Mouse (Mus musculus) limb, embryonic 10.5 days (tissue): ENCODE measurements around the gene Ltbp4. TPM values are rescaled to one million over a fixed set of nuclear protein-coding genes. Genes with fewer than 3 reads are reported as not detected.
A peak's percentile ranks its signal among the peaks of the same experiment; 100 is the strongest.

Experiments used
- DNase-seq: peaks from one replicate; pipeline ENCODE4 v3.0.0-alpha.2; 2017; ENCODE audit warnings: low spot score
- H3K27ac ChIP-seq: fragments of 300-500 bp; sonication (generic); 2 replicates; pipeline ENCODE4 v1.5.1; 2016; ENCODE audit warnings: mild to moderate bottlenecking
- H3K27me3 ChIP-seq: fragments of 300-500 bp; sonication (generic); 2 replicates; pipeline ENCODE4 v1.6.1; 2016; ENCODE audit warnings: low read depth, mild to moderate bottlenecking; ENCODE audit not compliant: poor library complexity, severe bottlenecking
- H3K36me3 ChIP-seq: fragments of 300-500 bp; sonication (generic); 2 replicates; pipeline ENCODE4 v1.6.1; 2016; ENCODE audit warnings: mild to moderate bottlenecking, moderate library complexity
- H3K4me1 ChIP-seq: fragments of 300-500 bp; sonication (generic); 2 replicates; pipeline ENCODE4 v1.6.1; 2016
- H3K4me3 ChIP-seq: fragments of 300-500 bp; sonication (generic); 2 replicates; pipeline ENCODE4 v1.5.1; 2016; ENCODE audit warnings: mild to moderate bottlenecking, moderate library complexity
- H3K9me3 ChIP-seq: fragments of 300-500 bp; sonication (generic); replicated peaks from 2 replicates; pipeline ENCODE4 v1.6.1; 2016; ENCODE audit warnings: mild to moderate bottlenecking
- WGBS: fragments of 180-500 bp; shearing (Covaris S2); methylation state at CpG from one replicate; pipeline ENCODE4 v1.1.7; 2016; 5-methylcytosine and 5-hydroxymethylcytosine counted together
- polyA plus RNA-seq: library from polyadenylated mRNA; unstranded; fragments of >200 nt; fragmentation: Nextera tagmentation; extraction: Ambion mirVana; gene quantifications from 2 replicates; pipeline ENCODE4 v1.2.1, GENCODE M21; 2016

The Ltbp4 gene
- polyA plus RNA-seq, 1 experiment from 2014 or later = 10.6 TPM

DNA sequence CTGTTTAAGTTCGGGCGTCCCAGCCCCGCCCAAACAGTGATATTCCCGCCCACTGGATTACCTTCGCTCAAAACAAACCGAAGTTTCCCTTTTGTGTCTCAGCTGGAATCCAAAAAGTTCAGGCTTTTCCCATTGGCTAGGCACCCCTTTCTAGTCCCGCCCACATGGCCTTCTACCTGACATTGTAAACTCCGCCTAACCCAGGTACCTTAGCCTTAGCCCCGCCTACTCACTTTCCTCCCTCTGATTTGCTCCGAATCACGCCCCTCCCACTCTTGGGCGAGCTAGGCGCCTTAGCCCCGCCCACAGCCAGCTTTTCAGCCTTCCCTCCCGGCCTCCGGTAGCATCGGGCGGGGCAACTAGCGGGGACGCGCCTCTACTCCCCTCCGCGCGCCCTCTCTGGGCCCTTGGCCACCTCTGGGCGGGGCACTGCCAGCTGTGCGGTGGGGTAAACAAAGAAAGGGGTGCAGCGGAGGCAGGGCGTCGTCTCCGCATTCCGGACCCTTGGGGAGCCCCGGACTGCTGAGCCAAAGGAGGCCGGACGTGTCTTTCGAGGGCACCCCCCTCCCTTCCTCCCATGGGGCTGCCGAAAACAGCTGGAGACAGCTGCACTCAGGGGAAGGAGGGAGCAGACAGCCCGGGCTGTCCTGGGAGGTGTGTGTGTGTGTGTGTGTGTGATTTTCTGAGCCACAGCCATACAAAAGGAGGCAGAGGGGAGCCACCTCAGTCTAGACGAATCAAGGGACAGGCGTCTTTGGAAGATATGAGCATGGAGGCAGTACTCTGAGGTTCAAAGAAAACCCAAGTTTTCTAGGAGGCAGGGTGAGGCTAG, 6.6 kb downstream of the Ltbp4 start:
- peak overlapping the region; percentile 52 for H3K4me3 ChIP-seq
- H3K36me3 ChIP-seq = 0 out of 2 replicates have a peak, but pooled peaks cover 2% of the 10 kb centered on the region
- H3K4me1 ChIP-seq = peaks cover 62% of the 10 kb centered on the region
- peaks cover 99% of the 10 kb centered on the region for H3K27me3 ChIP-seq
- DNase-seq = peak; percentile 79
- H3K9me3 ChIP-seq = no peaks in the 10 kb centered on the region
- WGBS = under 1% methylated on average over 39 of the region's 39 CpGs
- peak overlapping the region; percentile 61; the same call in 1 of the 2 replicates for H3K27ac ChIP-seq

DNA sequence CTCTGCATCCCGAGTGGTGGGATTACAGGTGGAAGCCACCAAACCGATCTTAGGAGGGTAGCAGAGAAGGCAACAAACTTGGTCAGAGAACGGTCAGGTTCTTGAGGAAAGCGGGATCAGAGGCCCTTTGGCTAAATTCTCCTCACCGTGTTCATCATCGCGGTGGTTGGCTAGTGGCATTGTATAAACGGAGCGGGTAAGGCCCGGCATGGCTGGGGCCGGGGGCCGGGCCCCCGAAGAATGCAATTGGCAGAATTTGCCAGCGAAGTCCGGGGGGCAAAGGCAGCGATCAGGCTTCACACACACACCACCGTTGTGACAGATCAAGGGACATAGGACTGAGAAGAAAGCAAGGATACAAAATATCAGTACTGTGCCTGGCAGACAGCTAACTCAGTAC, 7.5 kb downstream of the Ltbp4 start:
- DNase-seq = no peak
- 23% methylated on average over 17 of the region's 17 CpGs for WGBS
- H3K4me3 ChIP-seq = peak overlapping the region; percentile 52; the same call in 1 of the 2 replicates
- H3K27ac ChIP-seq = no peak overlapping the region
- 0 out of 2 replicates have a peak, but pooled peaks cover 2% of the 10 kb centered on the region for H3K36me3 ChIP-seq
- H3K27me3 ChIP-seq = peaks cover 100% of the 10 kb centered on the region
- H3K4me1 ChIP-seq = peaks cover 67% of the 10 kb centered on the region
- H3K9me3 ChIP-seq = no peaks in the 10 kb centered on the region

DNA sequence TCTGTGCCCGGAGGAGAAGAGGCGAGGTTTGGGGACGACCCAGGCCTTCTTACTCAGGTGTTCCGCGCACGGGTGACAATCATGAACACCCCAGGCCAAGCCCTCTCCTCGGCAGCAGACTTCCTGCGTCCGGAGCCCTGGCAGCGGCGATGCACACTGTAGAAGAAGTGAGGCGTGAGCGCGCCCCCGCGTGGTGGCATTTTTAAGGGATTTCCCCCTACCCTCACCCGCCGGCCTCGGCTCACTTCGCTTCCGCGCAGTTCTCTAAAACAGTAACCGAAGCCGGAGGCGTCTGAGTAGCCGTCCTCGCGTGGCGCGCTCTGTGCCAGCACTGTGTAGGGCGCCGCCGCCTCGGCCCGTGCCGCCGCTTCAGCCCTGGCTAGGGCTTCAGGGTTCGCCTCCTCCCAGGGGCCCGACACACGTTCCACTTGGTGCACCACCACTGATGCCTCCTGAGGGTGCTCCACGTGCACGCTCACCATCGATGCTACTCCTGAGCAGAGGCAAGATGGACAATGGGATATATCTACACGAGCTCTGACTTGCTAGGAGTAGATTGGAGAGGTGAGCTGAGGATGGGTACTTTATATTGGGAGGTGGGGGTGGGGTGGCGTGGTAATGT, 8.1 kb downstream of the Ltbp4 start:
- H3K4me3 ChIP-seq = peak overlapping the region; percentile 37
- H3K36me3 ChIP-seq = 0 out of 2 replicates have a peak, but pooled peaks cover 2% of the 10 kb centered on the region
- no peaks in the 10 kb centered on the region for H3K9me3 ChIP-seq
- WGBS = 3% methylated on average over 45 of the region's 45 CpGs
- peak; percentile 92 for DNase-seq
- H3K27me3 ChIP-seq = peaks cover 100% of the 10 kb centered on the region
- H3K27ac ChIP-seq = no peak overlapping the region
- H3K4me1 ChIP-seq = peaks cover 64% of the 10 kb centered on the region

DNA sequence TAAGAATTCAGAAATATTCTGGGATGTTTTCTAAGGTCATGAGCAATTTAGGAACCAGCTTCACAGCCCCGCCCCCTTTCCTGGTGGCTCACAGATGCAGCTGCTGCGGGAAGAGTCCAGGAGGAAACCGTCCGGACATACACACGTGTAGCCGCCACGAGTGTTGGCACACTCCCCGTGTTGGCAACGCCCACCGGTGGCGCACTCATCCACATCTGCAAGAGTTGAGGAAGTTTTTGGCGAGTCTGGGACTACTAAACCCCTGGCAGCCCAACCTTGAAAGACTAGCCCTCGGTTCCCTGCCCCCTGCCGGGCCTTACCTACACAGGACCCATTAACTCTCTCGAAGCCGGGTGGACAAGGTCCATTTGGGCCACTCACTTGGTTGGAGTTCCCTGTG, 8.8 kb downstream of the Ltbp4 start:
- 36% methylated on average over 16 of the region's 16 CpGs for WGBS
- DNase-seq = no peak
- H3K36me3 ChIP-seq = 0 out of 2 replicates have a peak, but pooled peaks cover 2% of the 10 kb centered on the region
- no peak overlapping the region for H3K27ac ChIP-seq
- no peaks in the 10 kb centered on the region for H3K9me3 ChIP-seq
- peaks cover 100% of the 10 kb centered on the region for H3K27me3 ChIP-seq
- peak overlapping the region; percentile 37; the same call in 1 of the 2 replicates for H3K4me3 ChIP-seq
- peaks cover 56% of the 10 kb centered on the region for H3K4me1 ChIP-seq

DNA sequence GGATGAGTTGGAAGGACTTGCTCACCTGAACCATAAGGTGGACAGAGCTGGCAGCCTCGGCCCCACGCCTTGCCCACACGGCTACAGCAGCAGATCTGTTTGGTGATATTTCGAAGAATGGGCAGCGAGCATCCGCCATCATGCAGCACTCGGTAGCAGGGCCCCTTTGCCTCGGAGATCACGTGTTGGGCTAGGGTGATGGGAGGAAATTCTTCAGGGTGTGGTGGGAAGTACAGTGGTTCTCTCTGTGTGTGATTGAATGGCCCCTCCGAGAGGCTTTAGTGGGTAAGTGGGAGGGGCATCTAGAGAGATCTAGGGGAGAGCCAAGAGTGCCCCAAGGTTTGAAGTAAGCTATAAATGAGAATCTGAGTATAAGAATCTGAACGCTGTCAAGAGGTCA, 9.3 kb downstream of the Ltbp4 start:
- H3K4me3 ChIP-seq = no peak overlapping the region
- no peak for DNase-seq
- H3K4me1 ChIP-seq = peaks cover 52% of the 10 kb centered on the region
- no peak overlapping the region for H3K27ac ChIP-seq
- 0 out of 2 replicates have a peak, but pooled peaks cover 2% of the 10 kb centered on the region for H3K36me3 ChIP-seq
- H3K9me3 ChIP-seq = no peaks in the 10 kb centered on the region
- WGBS = 87% methylated on average over 11 of the region's 11 CpGs
- H3K27me3 ChIP-seq = peaks cover 100% of the 10 kb centered on the region

DNA sequence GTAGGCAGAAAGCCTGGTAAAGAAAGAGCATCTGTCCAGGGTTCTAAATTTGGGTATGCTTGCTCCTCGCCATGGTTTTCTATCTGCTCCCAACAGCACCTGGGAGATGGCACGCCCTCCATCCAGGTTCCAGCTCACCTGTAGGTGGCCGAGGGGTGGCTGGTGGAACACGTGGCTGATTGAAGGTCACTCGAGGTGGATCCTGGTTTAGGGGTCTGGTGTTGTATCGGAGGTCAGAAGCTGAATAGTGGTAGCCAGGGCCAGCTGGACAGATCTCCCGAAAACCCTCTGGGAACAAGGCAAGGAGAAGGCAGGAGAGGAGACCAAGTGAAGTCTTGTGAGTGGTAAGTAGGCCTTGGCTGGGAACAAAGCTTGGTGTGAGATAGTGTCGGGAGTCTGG, 10.0 kb downstream of the Ltbp4 start:
- H3K9me3 ChIP-seq = no peaks in the 10 kb centered on the region
- no peak for DNase-seq
- peaks cover 46% of the 10 kb centered on the region for H3K4me1 ChIP-seq
- no peak overlapping the region for H3K27ac ChIP-seq
- H3K27me3 ChIP-seq = peaks cover 100% of the 10 kb centered on the region
- H3K36me3 ChIP-seq = peaks cover 2% of the 10 kb centered on the region; the same call in 1 of the 2 replicates
- WGBS = 89% methylated on average over 8 of the region's 8 CpGs
- no peak overlapping the region for H3K4me3 ChIP-seq

DNA sequence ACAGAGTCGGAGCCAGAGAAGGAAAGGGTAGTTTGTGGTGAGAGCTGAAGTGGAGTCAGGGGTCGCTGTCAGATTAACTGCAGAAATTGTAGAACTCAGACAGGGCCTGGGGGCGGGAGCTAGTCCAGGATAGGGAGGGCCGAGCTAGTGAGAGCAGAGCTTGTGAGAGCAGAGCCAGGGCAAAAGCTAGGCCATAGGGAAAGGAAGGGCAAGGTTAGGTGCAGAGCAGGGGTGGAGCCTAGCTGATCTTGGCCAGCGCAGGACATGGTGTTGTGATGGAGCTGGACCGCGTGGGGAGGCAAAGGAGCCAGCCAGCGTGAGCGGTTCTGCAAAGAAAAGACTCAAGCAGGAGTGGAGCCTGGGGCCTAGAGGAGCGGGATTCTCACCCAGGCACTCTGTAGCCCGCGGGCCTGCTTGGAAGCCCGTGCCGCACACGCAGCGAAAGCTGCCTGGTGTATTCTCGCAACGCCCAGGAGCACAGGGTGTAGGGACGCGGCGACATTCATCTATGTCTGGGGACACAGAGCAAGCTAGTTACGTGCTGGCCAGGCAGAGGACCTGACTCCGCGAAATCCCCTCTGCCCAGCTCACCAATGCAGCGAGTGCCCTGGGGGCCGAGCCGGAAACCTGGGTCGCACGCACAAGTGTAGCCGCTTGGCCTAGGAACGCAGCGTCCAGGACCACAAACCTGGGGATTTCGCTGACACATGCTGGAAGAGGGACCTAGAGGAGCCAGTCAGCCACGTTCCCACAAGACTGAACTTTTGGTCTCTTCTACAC, 11.2 kb downstream of the Ltbp4 start:
- no peaks in the 10 kb centered on the region for H3K9me3 ChIP-seq
- peaks cover 100% of the 10 kb centered on the region for H3K27me3 ChIP-seq
- WGBS = 27% methylated on average over 34 of the region's 34 CpGs
- peak overlapping the region; percentile 50 for H3K4me3 ChIP-seq
- DNase-seq = no peak
- peaks cover 2% of the 10 kb centered on the region; the same call in 1 of the 2 replicates for H3K36me3 ChIP-seq
- H3K4me1 ChIP-seq = peaks cover 50% of the 10 kb centered on the region
- H3K27ac ChIP-seq = 0 out of 2 replicates have a peak overlapping the region, but pooled peaks have one; percentile 14

DNA sequence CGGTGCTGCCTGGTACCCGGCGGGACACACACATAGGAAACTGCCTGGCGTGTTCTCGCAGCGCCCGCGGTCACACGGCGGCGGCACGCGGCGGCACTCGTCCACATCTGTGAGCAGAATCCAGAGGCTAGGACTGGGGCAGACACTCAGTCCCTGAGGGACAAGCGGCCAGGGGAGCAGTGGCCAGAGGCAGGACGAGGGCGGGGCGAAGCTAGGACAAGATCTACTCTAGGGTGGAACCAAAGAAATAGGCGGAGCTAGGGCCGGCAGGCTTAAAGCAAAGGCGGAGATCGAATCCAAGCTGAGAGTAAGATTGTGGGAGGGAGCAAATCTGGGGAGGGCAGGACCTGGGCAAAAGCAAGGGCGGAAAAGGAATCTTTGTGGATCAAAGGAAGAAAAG, 11.8 kb downstream of the Ltbp4 start:
- Histone ChIP-seq H3K27ac (peak overlapping the region; percentile 32), H3K36me3 (peaks cover 2% of the 10 kb centered on the region; the same call in 1 of the 2 replicates), H3K4me3 (peak overlapping the region; percentile 50), H3K27me3 (peaks cover 100% of the 10 kb centered on the region), H3K4me1 (peaks cover 44% of the 10 kb centered on the region), H3K9me3 (no peaks in the 10 kb centered on the region)
- WGBS = under 1% methylated on average over 24 of the region's 24 CpGs
- peak; percentile 74 for DNase-seq

DNA sequence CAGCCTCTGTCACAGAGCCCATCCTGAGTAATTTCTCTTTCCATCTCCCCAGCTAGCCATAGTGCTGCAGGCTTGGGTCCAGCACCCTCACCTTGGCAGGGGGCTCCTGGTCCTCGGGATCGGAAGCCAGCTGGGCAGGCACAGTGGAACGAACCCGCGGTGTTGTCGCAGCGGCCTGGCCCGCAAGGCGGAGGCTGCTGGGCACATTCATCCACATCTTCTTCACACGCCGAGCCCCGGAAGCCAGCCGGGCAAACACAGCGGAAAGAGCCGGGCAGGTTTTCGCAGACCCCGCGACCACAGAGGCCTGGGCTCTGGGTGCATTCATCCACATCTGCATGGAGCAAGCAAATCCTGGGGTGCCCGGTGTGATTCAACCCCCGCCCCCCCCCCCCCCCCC, 12.6 kb downstream of the Ltbp4 start:
- peak overlapping the region; percentile 50 for H3K4me3 ChIP-seq
- H3K27ac ChIP-seq = no peak overlapping the region
- H3K9me3 ChIP-seq = no peaks in the 10 kb centered on the region
- DNase-seq = no peak
- H3K36me3 ChIP-seq = peaks cover 2% of the 10 kb centered on the region; the same call in 1 of the 2 replicates
- H3K4me1 ChIP-seq = peaks cover 40% of the 10 kb centered on the region
- WGBS = 52% methylated on average over 18 of the region's 20 CpGs
- H3K27me3 ChIP-seq = peaks cover 94% of the 10 kb centered on the region

DNA sequence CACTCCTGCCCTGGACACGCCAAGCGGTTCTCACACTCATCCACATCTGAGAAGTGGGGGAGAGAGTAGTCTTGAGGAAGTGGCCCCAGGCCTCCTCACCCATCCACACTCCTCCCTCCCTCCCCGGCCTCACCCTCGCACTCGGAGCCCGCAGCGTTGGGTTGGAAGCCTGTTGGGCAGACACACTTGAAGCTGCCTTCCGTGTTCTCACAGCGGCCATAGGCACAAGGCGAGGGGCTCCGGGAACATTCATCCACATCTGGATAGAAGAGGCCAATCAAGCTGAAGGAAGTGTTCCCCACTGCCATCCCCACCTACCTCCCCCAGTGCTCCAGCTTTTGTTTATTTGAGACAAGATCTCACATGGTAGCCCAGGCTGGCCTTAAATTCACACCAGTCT, 13.3 kb downstream of the Ltbp4 start:
- peaks cover 35% of the 10 kb centered on the region for H3K4me1 ChIP-seq
- no peak overlapping the region for H3K27ac ChIP-seq
- DNase-seq = no peak
- no peaks in the 10 kb centered on the region for H3K9me3 ChIP-seq
- H3K4me3 ChIP-seq = no peak overlapping the region
- H3K36me3 ChIP-seq = peaks cover 2% of the 10 kb centered on the region; the same call in 1 of the 2 replicates
- H3K27me3 ChIP-seq = peaks cover 86% of the 10 kb centered on the region
- 96% methylated on average over 11 of the region's 11 CpGs for WGBS

DNA sequence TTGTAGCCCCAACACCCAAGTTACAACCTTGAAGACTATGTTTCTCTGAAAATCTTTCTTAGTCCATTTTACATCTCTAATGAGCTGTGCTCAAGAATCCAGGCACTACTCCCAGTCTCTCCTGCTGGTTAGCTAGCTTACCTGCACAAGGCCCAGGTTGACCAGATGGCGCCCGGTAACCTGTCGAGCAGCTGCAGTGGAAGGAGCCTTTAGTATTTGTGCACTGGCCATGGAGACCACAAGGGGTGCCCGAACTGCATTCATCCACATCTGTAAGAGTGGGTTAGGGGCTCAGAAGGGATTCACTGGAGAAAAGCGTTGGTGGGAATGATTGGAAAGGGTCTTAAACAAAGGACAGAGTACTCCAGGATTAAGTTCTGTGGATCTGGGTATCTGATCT, 14.5 kb downstream of the Ltbp4 start:
- Histone ChIP-seq H3K27me3 (peaks cover 75% of the 10 kb centered on the region), H3K36me3 (peaks cover 2% of the 10 kb centered on the region; the same call in 1 of the 2 replicates), H3K9me3 (no peaks in the 10 kb centered on the region), H3K4me3 (no peak overlapping the region), H3K27ac (no peak overlapping the region), H3K4me1 (peaks cover 29% of the 10 kb centered on the region)
- no peak for DNase-seq
- WGBS = 92% methylated on average over 5 of the region's 5 CpGs

DNA sequence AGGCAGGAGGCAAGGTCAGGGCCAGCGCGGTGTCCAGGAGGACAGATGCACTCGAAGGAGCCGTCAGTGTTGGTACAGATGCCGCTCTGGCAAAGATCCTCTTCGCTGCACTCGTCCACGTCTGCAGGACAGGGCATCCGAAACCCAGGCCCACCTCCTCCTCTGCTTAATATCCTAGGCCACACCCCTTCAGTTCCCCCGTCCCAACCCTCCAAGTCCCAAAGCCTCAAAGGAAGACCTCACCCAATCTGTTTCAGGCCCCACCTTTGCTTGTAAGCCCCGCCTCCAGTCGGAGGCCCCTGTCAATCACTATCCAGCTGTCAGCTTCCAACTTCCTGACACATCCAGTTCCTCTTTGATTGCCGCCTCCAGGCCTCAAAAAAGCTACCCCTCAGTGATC, 15.2 kb downstream of the Ltbp4 start:
- no peak overlapping the region for H3K27ac ChIP-seq
- H3K4me1 ChIP-seq = peaks cover 29% of the 10 kb centered on the region
- H3K36me3 ChIP-seq = peaks cover 2% of the 10 kb centered on the region; the same call in 1 of the 2 replicates
- H3K9me3 ChIP-seq = no peaks in the 10 kb centered on the region
- no peak for DNase-seq
- WGBS = 13% methylated on average over 13 of the region's 13 CpGs
- no peak overlapping the region for H3K4me3 ChIP-seq
- peaks cover 68% of the 10 kb centered on the region for H3K27me3 ChIP-seq
